Mouse (Mus musculus) embryonic facial prominence, embryonic 10.5 days (tissue): Measurements from ENCODE around the gene Fxyd6. TPM values are rescaled to one million over a fixed set of nuclear protein-coding genes. Genes with fewer than 3 reads are reported as not detected.

Source experiments
- DNase-seq: peaks from one replicate; pipeline ENCODE4 v3.0.0-alpha.2; 2017; ENCODE audit warnings: low spot score
- H3K27ac ChIP-seq: fragments of 300-500 bp; sonication (generic); replicated peaks from 2 replicates; pipeline ENCODE4 v1.5.1; 2016; ENCODE audit warnings: mild to moderate bottlenecking
- H3K27me3 ChIP-seq: fragments of 300-500 bp; sonication (generic); replicated peaks from 2 replicates; pipeline ENCODE4 v1.6.1; 2016; ENCODE audit warnings: low read depth, mild to moderate bottlenecking; ENCODE audit not compliant: poor library complexity, severe bottlenecking
- H3K36me3 ChIP-seq: fragments of 300-500 bp; sonication (generic); replicated peaks from 2 replicates; pipeline ENCODE4 v1.6.1; 2016; ENCODE audit warnings: mild to moderate bottlenecking, moderate library complexity
- H3K4me1 ChIP-seq: fragments of 300-500 bp; sonication (generic); 2 replicates; pipeline ENCODE4 v1.6.1; 2016
- H3K4me3 ChIP-seq: fragments of 300-500 bp; sonication (generic); 2 replicates; pipeline ENCODE4 v1.5.1; 2016; ENCODE audit warnings: mild to moderate bottlenecking, moderate library complexity
- H3K9me3 ChIP-seq: fragments of 300-500 bp; sonication (generic); 2 replicates; pipeline ENCODE4 v1.6.1; 2016; ENCODE audit warnings: mild to moderate bottlenecking
- WGBS: fragments of 180-500 bp; shearing (Covaris S2); methylation state at CpG from one replicate; pipeline ENCODE4 v1.1.7; 2016; 5-methylcytosine and 5-hydroxymethylcytosine counted together
- polyA plus RNA-seq: library from polyadenylated mRNA; unstranded; fragments of >200 nt; fragmentation: Nextera tagmentation; extraction: Ambion mirVana; gene quantifications from 2 replicates; pipeline ENCODE4 v1.2.1, GENCODE M21; 2016

Gene Fxyd6
- polyA plus RNA-seq, 1 experiment from 2014 or later: 131 TPM

- Histone ChIP-seq H3K36me3 (no peaks in the 10 kb centered on the region), H3K4me3 (no peak overlapping the region), H3K4me1 (peaks cover 18% of the 10 kb centered on the region; the same call in 1 of the 2 replicates), H3K27me3 (peaks cover 23% of the 10 kb centered on the region), H3K27ac (no peak overlapping the region), H3K9me3 (no peaks in the 10 kb centered on the region)
- WGBS: 78% methylated on average over 4 of the region's 4 CpGs
- no peak for DNase-seq
These were observed 69.0 kb downstream of the Fxyd6 start for GRCm38 (mm10) chr9:45439025-45439424.

GRCm38 (mm10) chr9:45440083-45440784 is 70.2 kb downstream of the Fxyd6 start:
- peaks cover 22% of the 10 kb centered on the region; the same call in 1 of the 2 replicates for H3K4me1 ChIP-seq
- no peaks in the 10 kb centered on the region for H3K9me3 ChIP-seq
- no peak overlapping the region for H3K4me3 ChIP-seq
- no peak overlapping the region for H3K27ac ChIP-seq
- WGBS: 83% methylated on average over 16 of the region's 16 CpGs
- H3K27me3 ChIP-seq: peaks cover 11% of the 10 kb centered on the region
- DNase-seq: no peak
- no peaks in the 10 kb centered on the region for H3K36me3 ChIP-seq

- WGBS: 91% methylated on average over 5 of the region's 5 CpGs
- no peaks in the 10 kb centered on the region for H3K9me3 ChIP-seq
- peaks cover 33% of the 10 kb centered on the region for H3K4me1 ChIP-seq
- no peak overlapping the region; the same call in 1 of the 2 replicates for H3K27ac ChIP-seq
- H3K27me3 ChIP-seq: peaks cover 46% of the 10 kb centered on the region
- no peak overlapping the region for H3K4me3 ChIP-seq
- DNase-seq: no peak
- H3K36me3 ChIP-seq: no peaks in the 10 kb centered on the region
These were observed 74.3 kb downstream of the Fxyd6 start for GRCm38 (mm10) chr9:45444251-45444798.

Other genes starting within 250 kb of the Fxyd6 start
- gene Scn4b, start 231.8 kb upstream of the Fxyd6 start, polyA plus RNA-seq: 0.48 and 0.79 TPM in 2 replicates
- not detected in 2 replicates for gene BC049352, start 188.2 kb upstream of the Fxyd6 start, polyA plus RNA-seq
- gene Tmprss4, start 166.1 kb upstream of the Fxyd6 start, polyA plus RNA-seq: 0.29 and 0.37 TPM in 2 replicates
- 0.55 and 0.59 TPM in 2 replicates for gene Il10ra, start 101.0 kb upstream of the Fxyd6 start, polyA plus RNA-seq
- 0.99 and 1.0 TPM in 2 replicates for gene Tmprss13, start 51.1 kb upstream of the Fxyd6 start, polyA plus RNA-seq
- 0.76 and 1.1 TPM in 2 replicates for gene Fxyd2, start 29.5 kb downstream of the Fxyd6 start, polyA plus RNA-seq
- gene Dscaml1, start 56.4 kb downstream of the Fxyd6 start, polyA plus RNA-seq: 0.50 and 0.67 TPM in 2 replicates